ENCODE assay signal across 12 mouse cellular contexts in genomic region chr7:64321658-64322057, GRCm38 (mm10).
"Had no signal": no experiment of that assay in that cellular context is flagged by ENCODE, and none has a peak within 500 bp of the region (broad histone marks: within the 10 kb centered on the region; RNA-seq: fewer than 3 reads in every experiment).

No protein-coding gene starts in this region.

- H3K9me3 ChIP-seq: kidney, embryonic 15.5 days; limb, embryonic 15.5 days; liver, embryonic 13.5 days; midbrain, embryonic 12.5 days; neural tube, embryonic 15.5 days had no signal

- H3K4me1 ChIP-seq: kidney, embryonic 15.5 days; limb, embryonic 15.5 days; liver, embryonic 13.5 days; midbrain, embryonic 12.5 days had no signal

- DNase-seq: kidney, adult 2 months; kidney, postnatal 14 days; liver, embryonic 13.5 days; lung, adult 18-20 months; right cerebral cortex, adult 18-20 months; thymus, postnatal 4 days had no signal

- H3K9ac ChIP-seq: kidney, embryonic 15.5 days; limb, embryonic 15.5 days; liver, embryonic 13.5 days; midbrain, embryonic 12.5 days; neural tube, embryonic 15.5 days had no signal

- H3K27ac ChIP-seq: kidney, embryonic 15.5 days; limb, embryonic 15.5 days; liver, embryonic 13.5 days; midbrain, embryonic 12.5 days; neural tube, embryonic 15.5 days; stomach, postnatal 0 days had no signal

- H3K4me3 ChIP-seq: kidney, embryonic 15.5 days; limb, embryonic 15.5 days; liver, embryonic 13.5 days; midbrain, embryonic 12.5 days; myocyte; neural tube, embryonic 15.5 days had no signal

- H3K27me3 ChIP-seq: kidney, embryonic 15.5 days; limb, embryonic 15.5 days; liver, embryonic 13.5 days; midbrain, embryonic 12.5 days; neural tube, embryonic 15.5 days had no signal

- H3K4me2 ChIP-seq: kidney, embryonic 15.5 days; limb, embryonic 15.5 days; liver, embryonic 13.5 days; midbrain, embryonic 12.5 days; neural tube, embryonic 15.5 days had no signal
